8 mouse cellular contexts compared by ENCODE assay signal in genomic region chrX:143904689-143905088, GRCm38 (mm10). TPM values are rescaled to one million over a fixed set of nuclear protein-coding genes. Genes with fewer than 3 reads are reported as not detected.
DNase-seq lines count a peak whose midpoint lies in the region.

No protein-coding gene starts in this region.

- peak; percentile 53 for DNase-seq in heart, postnatal 4 days
- no peak for DNase-seq in heart, adult 9 months (ENCODE audit: low spot score in 2 of 2)
- DNase-seq in thymus, postnatal 4 days: peak; percentile 5
- no peak for DNase-seq in thymus, postnatal 25 days
- peak; percentile 40 for DNase-seq in embryo, embryonic 9.5 days (ENCODE audit: extremely low spot score)
- DNase-seq in B cell, adult 2 months: no peak
- no peak for DNase-seq in right cerebral cortex, postnatal 14 days
- DNase-seq in layer of hippocampus, postnatal 36 days: no peak

RNA-seq across cellular contexts. Expression of gene Dcx, which starts 28.4 kb away (rescaled TPM):
- total RNA-seq in heart, postnatal 4 days (2021): under 1 TPM; 0.05 to 0.10 TPM
- 10 to 100 TPM; 15.3 to 16.8 TPM for total RNA-seq in layer of hippocampus, postnatal 36 days (2021)

Comparison
In these comparisons a context has a peak if more than half of its experiments do, and no peak if none do; other contexts are left out.
1. DNase-seq: peak in heart, postnatal 4 days (single experiment), thymus, postnatal 4 days (single experiment) and embryo, embryonic 9.5 days (single experiment); none in heart, adult 9 months (0 of 2), thymus, postnatal 25 days (single experiment), B cell, adult 2 months (0 of 2), right cerebral cortex, postnatal 14 days (single experiment) and layer of hippocampus, postnatal 36 days (0 of 2).
2. RNA of gene Dcx, which starts 28.4 kb away (total RNA-seq): 15.3 to 16.8 TPM in layer of hippocampus, postnatal 36 days; 0.05 to 0.10 TPM in heart, postnatal 4 days; every median in the first group is over 10 times any median in the second.